Mouse (Mus musculus) adrenal gland, adult 10 weeks (tissue): ENCODE results near the gene Cd3eap. TPM values are rescaled to one million over a fixed set of nuclear protein-coding genes. Genes with fewer than 3 reads are reported as not detected.

ENCODE experiments used
- polyA plus RNA-seq: library from polyadenylated mRNA; stranded (reverse); fragments of 350-450 nt; fragmentation: Illumina TruSeq; extraction: RNeasy Lipid Tissue Mini Kit (QIAGEN cat#74804); gene quantifications from one replicate; pipeline ENCODE4 v1.2.3, GENCODE M21; 2014; ENCODE audit warnings: low read depth, low replicate concordance

Gene Cd3eap
- 1.8 TPM for polyA plus RNA-seq

DNA sequence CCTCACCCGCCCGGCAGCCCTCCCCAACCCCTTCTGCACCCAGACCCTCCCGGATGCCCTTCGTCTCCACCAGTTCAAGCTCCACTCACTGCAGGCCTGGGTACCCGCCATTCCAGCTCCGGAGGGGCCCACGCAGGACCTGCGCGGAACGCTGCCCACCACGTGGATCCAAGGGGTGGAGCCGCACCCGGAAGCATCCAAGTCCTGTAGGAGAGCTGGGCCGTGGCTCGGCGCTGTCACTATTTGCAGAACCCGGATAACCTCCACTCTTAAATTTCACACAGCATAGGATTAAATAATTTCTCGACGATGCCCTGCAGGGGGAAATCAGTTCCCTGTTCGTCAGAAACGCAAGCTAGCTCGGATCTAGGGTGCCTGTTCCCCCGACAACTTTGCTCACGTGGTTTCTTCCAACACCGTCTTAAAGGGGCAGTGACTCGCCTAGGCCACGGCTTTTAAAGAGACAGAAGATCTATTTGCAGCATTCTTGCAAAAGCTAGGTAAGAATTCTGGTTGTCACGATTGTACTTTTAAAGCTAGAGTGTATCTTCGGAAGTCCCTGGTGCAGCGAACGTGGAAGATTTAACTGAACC lies at the start of gene Cd3eap, which contains the start of gene Ppp1r13l:
TSS of gene Cd3eap (minus strand) at position 185 of the 593 bp plus-strand sequence.
TSS of gene Ppp1r13l (plus strand) at position 451 of the 593 bp plus-strand sequence.

DNA sequence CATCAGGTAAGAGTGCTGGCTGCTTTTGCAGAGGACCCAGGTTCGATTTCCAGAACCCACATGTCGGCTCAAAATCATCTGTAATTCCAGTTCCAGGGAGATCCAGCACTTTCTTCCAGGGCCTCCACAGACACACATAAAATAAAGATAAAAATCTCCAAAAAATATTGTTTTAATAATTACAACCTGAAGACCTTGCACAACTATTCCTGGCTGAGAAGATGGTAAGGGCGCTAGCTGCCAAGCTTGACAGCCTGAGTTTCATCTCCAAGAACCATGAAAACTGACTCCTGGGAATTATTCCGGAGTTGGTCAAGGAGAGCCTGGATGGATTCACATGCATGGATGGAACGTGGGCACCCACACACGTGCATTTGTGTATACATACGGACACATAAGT lies 45.2 kb upstream of the Cd3eap start, which contains the start of gene Ckm:
TSS of gene Ckm (plus strand) at position 301 of the 400 bp plus-strand sequence.

DNA sequence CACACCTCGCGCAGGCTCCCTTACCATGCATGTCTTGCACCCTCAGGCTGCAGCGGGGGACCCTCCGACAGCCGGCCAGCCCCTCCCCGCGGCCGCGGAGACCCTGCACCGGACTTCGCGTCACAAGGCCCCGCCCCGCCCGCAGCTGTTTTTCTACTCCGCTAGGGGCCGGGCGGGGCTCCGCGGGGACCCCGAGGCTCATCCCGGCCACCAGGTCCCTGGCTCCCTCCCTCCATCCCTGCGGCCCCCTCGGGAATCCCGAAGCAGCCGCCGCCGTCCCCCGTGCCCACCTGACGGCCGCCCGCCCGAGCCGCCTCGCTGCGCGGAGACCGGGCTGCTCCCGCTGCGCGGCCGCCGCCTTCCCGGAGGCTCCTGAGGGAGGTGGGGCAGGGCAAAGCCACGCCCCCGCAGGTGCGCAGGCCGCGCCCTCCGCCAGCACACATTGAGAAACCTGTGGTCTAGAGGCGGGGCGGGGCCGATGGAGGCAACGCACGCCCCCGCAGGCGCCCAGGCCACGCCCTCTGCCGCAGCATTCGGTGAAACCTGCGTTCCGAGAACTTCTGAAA lies 44.5 kb upstream of the Cd3eap start, which contains the start of gene Klc3:
TSS of gene Klc3 (minus strand) at position 374 of the 566 bp plus-strand sequence.

DNA sequence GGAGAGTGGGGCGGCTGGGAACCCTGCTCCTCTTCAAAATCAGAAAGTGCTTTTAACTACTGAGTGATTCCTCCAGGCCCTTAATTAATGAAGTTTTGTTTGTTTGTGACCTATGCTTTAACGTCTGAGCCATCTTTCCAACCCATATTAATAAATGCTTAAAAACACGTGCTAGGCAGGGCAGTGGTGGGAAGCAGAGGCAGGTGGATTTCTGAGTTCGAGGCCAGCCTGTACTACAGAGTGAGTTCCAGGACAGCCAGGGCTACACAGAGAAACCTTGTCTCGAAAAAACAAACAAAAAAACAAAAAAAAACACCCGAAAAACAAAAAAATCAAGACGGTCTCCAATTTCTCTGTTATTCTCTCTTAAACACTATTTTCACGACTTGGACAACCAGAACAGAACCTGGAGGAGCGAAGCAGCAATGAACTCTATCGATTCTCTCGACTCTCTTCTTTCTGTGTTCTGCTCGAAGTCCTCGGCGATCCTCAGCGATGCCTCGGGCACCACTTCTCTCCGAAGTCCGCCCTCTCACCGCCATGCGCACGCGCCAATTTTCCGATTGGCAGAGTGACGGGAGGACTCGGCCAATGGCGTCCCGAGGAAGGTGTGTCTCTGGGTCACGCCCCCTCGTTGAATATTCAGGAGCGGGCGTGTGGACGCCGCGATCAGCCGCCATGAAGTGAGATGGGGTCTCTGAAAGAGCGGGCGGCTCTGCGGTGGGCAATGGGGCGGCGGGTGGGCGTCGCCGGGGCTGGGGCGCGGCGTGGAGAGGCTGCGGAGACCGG lies 22.3 kb upstream of the Cd3eap start, which contains the start of gene Ercc2:
TSS of gene Ercc2 (plus strand) at position 634 of the 789 bp plus-strand sequence.

DNA sequence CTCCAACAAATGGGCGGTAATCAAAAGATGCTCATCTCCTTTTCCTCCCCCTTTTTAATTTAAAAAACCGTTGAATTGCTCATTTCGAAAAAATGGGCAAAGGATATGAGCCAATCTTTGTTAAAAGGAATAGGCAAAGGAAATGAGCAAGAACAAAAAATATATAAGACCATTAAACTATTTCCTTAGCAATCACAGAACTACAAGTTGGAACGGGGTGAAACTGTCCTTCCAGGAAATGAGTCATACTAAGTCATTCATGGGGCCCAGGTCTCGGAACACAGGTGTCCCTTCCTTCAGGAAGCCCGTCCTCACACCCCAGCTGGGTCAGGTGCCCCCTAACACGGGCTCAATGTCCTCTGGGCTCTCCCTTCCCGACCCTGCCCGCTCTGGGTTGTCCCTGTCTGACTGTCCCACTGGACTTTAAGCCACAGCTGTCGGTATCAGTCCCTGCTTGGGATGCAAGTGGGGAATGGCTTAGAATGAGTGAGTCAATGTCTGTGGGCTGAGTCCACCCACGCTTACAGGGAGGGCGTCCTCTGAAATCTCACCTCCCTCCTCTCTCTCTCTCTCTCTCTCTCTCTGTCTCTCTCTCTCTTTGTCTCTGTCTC lies 14.9 kb downstream of the Cd3eap start, which contains the start of gene Ercc1:
TSS of gene Ercc1 (plus strand) at position 542 of the 611 bp plus-strand sequence.

DNA sequence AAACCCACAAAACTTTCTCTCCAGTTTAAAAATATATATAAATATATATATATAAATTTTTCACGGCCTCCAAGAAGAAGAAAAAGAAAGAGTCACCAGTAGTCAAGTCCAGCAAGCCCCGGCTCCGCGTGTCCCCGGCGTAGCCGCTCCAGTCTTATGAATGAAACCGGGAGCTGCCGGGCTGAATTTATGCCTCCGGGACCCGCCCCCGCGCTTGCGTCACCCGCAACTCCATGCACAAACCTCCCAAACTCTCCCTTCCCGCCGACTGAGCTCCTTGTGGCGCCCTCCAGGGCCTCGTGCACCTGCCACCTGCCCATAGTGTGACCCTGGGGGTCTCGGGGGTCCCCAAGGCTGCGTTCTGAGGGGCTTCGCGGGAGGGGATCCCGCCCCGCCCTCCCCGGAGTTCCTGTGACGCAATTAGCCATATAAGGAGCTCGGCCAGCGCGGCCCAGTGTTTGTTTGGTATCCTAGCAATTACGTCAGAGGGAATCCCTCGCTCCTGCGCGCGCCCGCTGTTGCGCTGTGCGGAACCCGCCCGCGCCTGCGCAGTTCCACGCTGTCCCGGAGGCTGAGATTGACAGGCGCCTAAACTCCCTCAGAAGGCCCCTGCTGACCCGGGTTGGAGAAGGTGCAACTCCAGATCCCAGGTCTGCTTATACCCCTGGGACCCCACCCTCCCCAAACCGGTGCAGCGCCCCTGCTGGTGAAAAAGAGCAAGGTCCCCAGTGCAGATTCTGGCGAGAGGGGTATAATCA lies 49.2 kb downstream of the Cd3eap start, which contains the start of gene Fosb:
TSS of gene Fosb (minus strand) at position 168 of the 758 bp plus-strand sequence.

Other genes with a start within 250 kb of the Cd3eap start
- not detected for gene Gm4969, start 241.1 kb downstream of the Cd3eap start, polyA plus RNA-seq
- 0.82 TPM for gene Fbxo46, start 239.6 kb downstream of the Cd3eap start, polyA plus RNA-seq
- 10.5 TPM for gene Qpctl, start 210.2 kb downstream of the Cd3eap start, polyA plus RNA-seq
- gene Snrpd2, start 209.8 kb downstream of the Cd3eap start, polyA plus RNA-seq, result 2.0 TPM
- gene Gipr, start 193.4 kb downstream of the Cd3eap start, polyA plus RNA-seq, result not detected
- gene Eml2, start 183.1 kb downstream of the Cd3eap start, polyA plus RNA-seq, result not detected
- gene Gpr4, start 146.9 kb downstream of the Cd3eap start, polyA plus RNA-seq, result 5.4 TPM
- gene Opa3, start 131.1 kb downstream of the Cd3eap start, polyA plus RNA-seq, result 13.0 TPM
- 17.5 TPM for gene Vasp, start 87.7 kb downstream of the Cd3eap start, polyA plus RNA-seq
- not detected for gene Ppm1n, start 79.4 kb downstream of the Cd3eap start, polyA plus RNA-seq
- gene Rtn2, start 76.9 kb downstream of the Cd3eap start, polyA plus RNA-seq, result 1.9 TPM
- 1.3 TPM for gene Fosb, start 49.4 kb downstream of the Cd3eap start, polyA plus RNA-seq
- gene Ercc1, start 14.7 kb downstream of the Cd3eap start, polyA plus RNA-seq, result not detected
- not detected for gene Ppp1r13l, start 266 bp upstream of the Cd3eap start, polyA plus RNA-seq
- 0.41 TPM for gene Ercc2, start 22.5 kb upstream of the Cd3eap start, polyA plus RNA-seq
- gene Klc3, start 44.6 kb upstream of the Cd3eap start, polyA plus RNA-seq, result not detected
- gene Ckm, start 45.3 kb upstream of the Cd3eap start, polyA plus RNA-seq, result 0.70 TPM
- gene Mark4, start 99.3 kb upstream of the Cd3eap start, polyA plus RNA-seq, result 2.2 TPM
- gene Exoc3l2, start 103.8 kb upstream of the Cd3eap start, polyA plus RNA-seq, result 1.2 TPM
- gene Bloc1s3, start 148.9 kb upstream of the Cd3eap start, polyA plus RNA-seq, result 9.3 TPM
- not detected for gene Trappc6a, start 148.9 kb upstream of the Cd3eap start, polyA plus RNA-seq
- gene Nkpd1, start 158.4 kb upstream of the Cd3eap start, polyA plus RNA-seq, result not detected
- gene Ppp1r37, start 203.6 kb upstream of the Cd3eap start, polyA plus RNA-seq, result 0.47 TPM
- gene Zfp296, start 217.8 kb upstream of the Cd3eap start, polyA plus RNA-seq, result not detected
- 17.8 TPM for gene Gemin7, start 218.1 kb upstream of the Cd3eap start, polyA plus RNA-seq
- 1.2 TPM for gene Clasrp, start 245.0 kb upstream of the Cd3eap start, polyA plus RNA-seq